Mouse (Mus musculus): ENCODE data around the gene Rpl3. TPM values are rescaled to one million over a fixed set of nuclear protein-coding genes. Genes with fewer than 3 reads are reported as not detected.

The Rpl3 gene
- total and polyA plus RNA-seq, 2 experiments from 2014 or later = 500 to 511 TPM

DNA sequence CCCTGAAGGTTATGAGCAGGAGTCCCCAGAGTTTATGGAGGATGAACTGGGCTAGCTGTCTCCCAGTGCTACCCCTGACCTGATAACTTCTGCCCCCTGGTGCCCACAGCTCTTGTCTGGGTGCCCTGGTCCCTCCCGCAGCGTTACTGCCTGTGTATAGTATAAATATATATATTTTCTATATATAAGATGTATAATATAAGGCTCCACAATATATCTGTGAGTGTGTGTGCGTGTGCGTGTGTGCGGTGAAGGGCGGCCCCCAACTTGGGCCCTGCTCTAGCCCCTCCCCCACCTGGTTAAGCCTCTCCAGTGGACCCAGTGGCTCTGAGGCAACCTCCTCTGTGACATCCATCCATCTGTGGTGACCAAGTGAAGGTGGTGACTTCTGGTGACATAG, 27.4 kb upstream of the Rpl3 start:
- H3K9me3 ChIP-seq (ENCODE audit: low read length) = no peaks in the 10 kb centered on the region
- WGBS = 91% methylated on average over 6 of the region's 6 CpGs

GRCm38 (mm10) chr15:80117154-80117553, 25.5 kb upstream of the Rpl3 start:
- WGBS = 64% methylated on average over 8 of the region's 8 CpGs
- H3K9me3 ChIP-seq (ENCODE audit: low read length) = no peaks in the 10 kb centered on the region
- H3K9ac ChIP-seq (replicated peaks; ENCODE audit: low read length, poor library complexity, severe bottlenecking) = no peak overlapping the region
- ATAC-seq (ENCODE audit: low FRiP score) (no peak), DNase-seq (ENCODE audit: low spot score) (no peak)
- no peak overlapping the region for H3K27ac ChIP-seq (ENCODE audit: low read depth, low read length)
- no peak overlapping the region for H3K4me3 ChIP-seq (ENCODE audit: low read depth, low read length)
- no peak for TF ChIP-seq CTCF (IDR thresholded peaks at IDR 0.05)
- no peak overlapping the region for H3K4me2 ChIP-seq (ENCODE audit: low read depth, low read length, poor library complexity, severe bottlenecking)
- no peaks in the 10 kb centered on the region for H3K4me1 ChIP-seq (ENCODE audit: insufficient read depth, low read length)
- H3K36me3 ChIP-seq (ENCODE audit: insufficient read depth, low read length) = peaks cover 26% of the 10 kb centered on the region
- no peaks in the 10 kb centered on the region for H3K27me3 ChIP-seq (ENCODE audit: insufficient read depth, low read length)

More for the DNA sequence above, 27.4 kb upstream of the Rpl3 start:
- DNase-seq (ENCODE audit: low spot score) = no peak
- no peaks in the 10 kb centered on the region for H3K4me1 ChIP-seq (ENCODE audit: insufficient read depth, low read length)
- H3K9ac ChIP-seq (replicated peaks; ENCODE audit: low read length, poor library complexity, severe bottlenecking) = no peak overlapping the region
- no peak overlapping the region for H3K4me3 ChIP-seq (ENCODE audit: low read depth, low read length)
- no peaks in the 10 kb centered on the region for H3K27me3 ChIP-seq (ENCODE audit: insufficient read depth, low read length)
- no peak for ATAC-seq (ENCODE audit: low FRiP score)
- H3K36me3 ChIP-seq (ENCODE audit: insufficient read depth, low read length) = peaks cover 18% of the 10 kb centered on the region
- no peak overlapping the region for H3K27ac ChIP-seq (ENCODE audit: low read depth, low read length)
- H3K4me2 ChIP-seq (ENCODE audit: low read depth, low read length, poor library complexity, severe bottlenecking) = no peak overlapping the region
- TF ChIP-seq CTCF (IDR thresholded peaks at IDR 0.05) = no peak

DNA sequence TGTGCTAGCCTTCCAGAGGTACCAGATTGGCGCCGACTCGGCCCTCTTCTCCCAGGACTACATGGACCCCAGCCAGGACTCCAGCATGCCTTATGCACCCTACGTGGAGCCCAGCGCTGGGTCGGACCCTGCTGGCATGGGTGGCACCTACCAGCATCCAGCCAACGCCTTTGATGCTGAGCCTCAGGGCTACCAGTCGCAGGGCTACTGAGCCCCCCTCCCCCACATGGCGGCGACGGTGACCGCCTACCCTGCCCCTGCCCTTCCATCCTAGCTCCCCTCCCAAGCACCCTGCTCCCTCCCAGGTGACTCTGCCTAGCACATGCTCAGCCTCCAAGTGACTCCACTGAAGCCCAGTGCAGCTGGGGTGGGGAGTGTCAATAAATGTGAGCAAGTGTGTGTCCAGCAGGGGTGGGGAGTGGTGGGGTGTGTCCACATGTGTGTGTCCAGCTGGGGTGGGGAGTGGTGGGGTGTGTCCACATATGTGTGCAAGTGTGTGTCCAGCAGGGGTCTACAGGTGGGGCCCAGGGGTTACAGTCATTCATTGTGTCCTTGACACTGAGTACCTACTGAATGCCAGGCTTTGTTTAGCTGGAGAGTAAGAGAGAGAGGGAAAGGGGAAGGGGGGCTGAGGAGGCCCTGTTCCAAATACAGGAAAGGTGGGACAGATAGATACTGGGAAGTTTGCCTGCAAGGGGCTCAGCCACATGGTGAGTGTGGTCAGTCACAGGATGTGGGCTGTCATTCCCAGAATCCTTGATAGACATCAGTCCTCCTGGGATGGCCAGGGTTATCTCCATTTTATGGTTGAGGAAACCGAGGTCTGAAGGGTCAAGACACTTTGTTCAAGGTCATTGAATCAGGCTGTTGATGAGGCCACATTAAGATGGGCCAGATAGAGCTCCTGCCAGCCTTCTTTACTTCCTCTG, 24.5 kb upstream of the Rpl3 start:
- H3K4me3 ChIP-seq (ENCODE audit: low read depth, low read length) = no peak overlapping the region
- WGBS = 80% methylated on average over 13 of the region's 13 CpGs
- no peak for TF ChIP-seq CTCF (IDR thresholded peaks at IDR 0.05)
- DNase-seq (ENCODE audit: low spot score) = no peak
- no peak overlapping the region for H3K9ac ChIP-seq (replicated peaks; ENCODE audit: low read length, poor library complexity, severe bottlenecking)
- no peak for ATAC-seq (ENCODE audit: low FRiP score)
- no peaks in the 10 kb centered on the region for H3K27me3 ChIP-seq (ENCODE audit: insufficient read depth, low read length)
- no peak overlapping the region for H3K27ac ChIP-seq (ENCODE audit: low read depth, low read length)
- H3K9me3 ChIP-seq (ENCODE audit: low read length) = no peaks in the 10 kb centered on the region
- H3K4me2 ChIP-seq (ENCODE audit: low read depth, low read length, poor library complexity, severe bottlenecking) = no peak overlapping the region
- no peaks in the 10 kb centered on the region for H3K4me1 ChIP-seq (ENCODE audit: insufficient read depth, low read length)
- peaks cover 35% of the 10 kb centered on the region for H3K36me3 ChIP-seq (ENCODE audit: insufficient read depth, low read length)

DNA sequence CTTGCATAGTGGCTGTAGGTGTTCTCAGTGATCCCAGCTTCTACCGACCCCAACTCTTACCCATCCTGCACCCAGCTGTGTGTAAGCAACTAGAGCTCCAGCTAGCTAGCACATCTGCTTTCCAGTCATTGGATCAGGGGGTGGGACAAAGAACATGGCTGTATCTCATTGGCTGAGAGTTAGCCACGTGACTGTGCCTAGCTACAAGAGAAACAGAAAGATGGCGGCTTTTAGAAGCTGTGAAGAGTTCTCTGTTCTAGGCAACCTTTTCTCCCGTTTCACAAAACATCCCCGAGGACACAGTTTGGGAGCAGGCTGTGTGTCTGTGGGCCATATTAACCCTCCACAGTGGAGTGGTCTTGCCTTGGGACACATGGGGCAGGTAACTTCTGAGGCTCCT, 23.6 kb upstream of the Rpl3 start:
- DNase-seq (ENCODE audit: low spot score) (peak; percentile 30), ATAC-seq (ENCODE audit: low FRiP score) (no peak)
- no peak overlapping the region for H3K4me3 ChIP-seq (ENCODE audit: low read depth, low read length)
- no peak overlapping the region for H3K9ac ChIP-seq (replicated peaks; ENCODE audit: low read length, poor library complexity, severe bottlenecking)
- 65% methylated on average over 5 of the region's 5 CpGs for WGBS
- no peak for TF ChIP-seq CTCF (IDR thresholded peaks at IDR 0.05)
- no peaks in the 10 kb centered on the region for H3K4me1 ChIP-seq (ENCODE audit: insufficient read depth, low read length)
- H3K9me3 ChIP-seq (ENCODE audit: low read length) = no peaks in the 10 kb centered on the region
- peaks cover 42% of the 10 kb centered on the region for H3K36me3 ChIP-seq (ENCODE audit: insufficient read depth, low read length)
- no peaks in the 10 kb centered on the region for H3K27me3 ChIP-seq (ENCODE audit: insufficient read depth, low read length)
- H3K27ac ChIP-seq (ENCODE audit: low read depth, low read length) = no peak overlapping the region
- no peak overlapping the region for H3K4me2 ChIP-seq (ENCODE audit: low read depth, low read length, poor library complexity, severe bottlenecking)

GRCm38 (mm10) chr15:80114414-80114813, 22.7 kb upstream of the Rpl3 start:
- Histone ChIP-seq H3K9me3 (ENCODE audit: low read length) (no peaks in the 10 kb centered on the region), H3K9ac (replicated peaks; ENCODE audit: low read length, poor library complexity, severe bottlenecking) (no peak overlapping the region), H3K4me3 (ENCODE audit: low read depth, low read length) (no peak overlapping the region), H3K36me3 (ENCODE audit: insufficient read depth, low read length) (peaks cover 42% of the 10 kb centered on the region), H3K27ac (ENCODE audit: low read depth, low read length) (no peak overlapping the region), H3K4me1 (ENCODE audit: insufficient read depth, low read length) (no peaks in the 10 kb centered on the region), H3K4me2 (ENCODE audit: low read depth, low read length, poor library complexity, severe bottlenecking) (no peak overlapping the region), H3K27me3 (ENCODE audit: insufficient read depth, low read length) (no peaks in the 10 kb centered on the region)
- no peak for TF ChIP-seq CTCF (IDR thresholded peaks at IDR 0.05)
- ATAC-seq (ENCODE audit: low FRiP score) (no peak), DNase-seq (ENCODE audit: low spot score) (no peak)
- WGBS = 95% methylated on average over 7 of the region's 7 CpGs

GRCm38 (mm10) chr15:80112499-80112898, 20.8 kb upstream of the Rpl3 start:
- Histone ChIP-seq H3K4me1 (ENCODE audit: insufficient read depth, low read length) (no peaks in the 10 kb centered on the region), H3K27ac (ENCODE audit: low read depth, low read length) (no peak overlapping the region), H3K27me3 (ENCODE audit: insufficient read depth, low read length) (no peaks in the 10 kb centered on the region), H3K9ac (replicated peaks; ENCODE audit: low read length, poor library complexity, severe bottlenecking) (no peak overlapping the region), H3K4me3 (ENCODE audit: low read depth, low read length) (no peak overlapping the region), H3K9me3 (ENCODE audit: low read length) (no peaks in the 10 kb centered on the region), H3K4me2 (ENCODE audit: low read depth, low read length, poor library complexity, severe bottlenecking) (no peak overlapping the region), H3K36me3 (ENCODE audit: insufficient read depth, low read length) (peaks cover 42% of the 10 kb centered on the region)
- ATAC-seq (ENCODE audit: low FRiP score) = no peak
- peak; percentile 59 for TF ChIP-seq CTCF (IDR thresholded peaks at IDR 0.05)
- DNase-seq (ENCODE audit: low spot score) = no peak
- 43% methylated on average over 2 of the region's 2 CpGs for WGBS
